Mouse (Mus musculus) E14TG2a.4 (cell line): ENCODE data around the gene Osgep.
"Not testable (repeated sequence)": the region's sequence is repeated elsewhere in the genome, so short reads cannot be mapped to it uniquely, and the experiment has no call there.

ENCODE experiments used
- CTCF ChIP-seq: conservative IDR thresholded peaks from 2 replicates; pipeline ENCODE4 v1.5.1; 2014; ENCODE audit warnings: low read length
- NANOG ChIP-seq: IDR thresholded peaks from 2 replicates; pipeline ENCODE4 v1.6.1; 2014; ENCODE audit warnings: borderline replicate concordance, low read length, mixed read lengths

DNA sequence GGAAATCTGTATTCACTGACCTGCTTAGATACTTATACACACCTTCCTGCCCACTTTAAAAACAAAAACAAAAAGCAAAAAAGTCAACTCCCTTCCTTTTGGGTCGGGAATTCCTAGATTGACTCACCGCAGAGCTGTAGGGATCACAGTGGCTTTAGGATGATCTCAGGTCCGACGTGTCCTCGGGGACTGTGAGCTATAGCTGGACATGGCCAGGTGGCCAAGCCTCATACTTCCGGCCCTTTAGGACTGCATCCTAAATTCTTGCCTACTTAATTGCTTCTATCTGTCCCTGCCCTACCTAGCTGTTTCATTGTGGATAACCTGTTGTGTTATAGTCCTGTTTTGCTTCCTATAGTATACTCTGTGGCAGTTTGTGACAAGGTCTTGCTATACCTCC lies 20.4 kb upstream of the Osgep start:
- TF ChIP-seq CTCF, NANOG: not testable (repeated sequence)
